Mouse (Mus musculus): ENCODE measurements around the gene Isg20l2. TPM values are rescaled to one million over a fixed set of nuclear protein-coding genes. Genes with fewer than 3 reads are reported as not detected.

Isg20l2 gene
- total RNA-seq, 2 experiments from 2014 or later, result 20.7 to 22.0 TPM

DNA sequence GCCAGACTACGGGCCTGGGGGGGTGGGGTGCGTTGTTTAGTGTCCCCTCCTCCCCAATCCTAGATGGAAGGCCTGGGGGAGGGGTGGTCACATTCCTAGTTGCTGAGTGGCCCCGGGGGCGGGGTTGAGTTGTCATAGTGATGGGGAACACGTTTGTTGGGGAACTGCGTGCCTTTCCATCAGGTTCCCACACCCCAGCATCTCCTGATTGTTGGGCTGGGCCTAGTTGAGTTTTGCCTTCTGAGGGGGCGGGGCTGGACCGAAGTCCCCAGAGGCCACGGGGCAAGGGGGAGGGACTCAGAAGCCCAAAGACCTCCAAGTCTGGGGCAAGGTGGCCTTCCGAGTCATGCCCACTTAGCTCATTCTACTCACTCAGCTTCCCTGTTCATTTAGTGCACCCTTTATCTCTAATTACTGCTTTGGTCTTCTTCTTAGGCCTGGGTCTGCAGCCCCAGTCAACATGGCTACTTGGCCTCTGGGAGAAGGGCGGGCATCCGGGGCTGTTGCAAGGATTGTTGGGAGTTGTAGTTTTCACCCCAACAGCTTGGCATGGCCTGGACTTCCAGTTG, 19.5 kb upstream of the Isg20l2 start:
- peak; percentile 82 to 92 for DNase-seq

DNA sequence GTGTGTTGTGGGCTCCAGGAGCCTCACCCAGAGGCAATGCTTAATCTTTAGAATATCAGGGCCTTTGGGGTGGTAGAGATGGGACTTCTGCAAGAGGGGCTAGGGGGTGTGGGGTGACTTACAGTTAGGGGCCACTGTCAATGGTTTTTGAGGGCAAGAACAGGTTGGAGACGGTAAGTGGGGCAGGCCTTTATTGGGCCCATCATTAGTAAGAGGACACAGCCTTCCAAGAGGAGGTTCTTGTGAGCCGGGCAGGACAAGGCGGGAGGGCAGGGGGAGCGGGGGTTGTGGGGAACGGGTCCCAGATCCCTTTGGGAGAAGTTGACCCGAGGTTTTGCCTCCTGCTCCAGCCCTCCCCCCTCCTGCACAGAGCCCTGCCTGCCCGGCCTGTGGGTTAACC, 16.6 kb upstream of the Isg20l2 start:
- DNase-seq, result no peak

GRCm38 (mm10) chr3:87913891-87914290, 16.2 kb upstream of the Isg20l2 start:
- no peak for DNase-seq

DNA sequence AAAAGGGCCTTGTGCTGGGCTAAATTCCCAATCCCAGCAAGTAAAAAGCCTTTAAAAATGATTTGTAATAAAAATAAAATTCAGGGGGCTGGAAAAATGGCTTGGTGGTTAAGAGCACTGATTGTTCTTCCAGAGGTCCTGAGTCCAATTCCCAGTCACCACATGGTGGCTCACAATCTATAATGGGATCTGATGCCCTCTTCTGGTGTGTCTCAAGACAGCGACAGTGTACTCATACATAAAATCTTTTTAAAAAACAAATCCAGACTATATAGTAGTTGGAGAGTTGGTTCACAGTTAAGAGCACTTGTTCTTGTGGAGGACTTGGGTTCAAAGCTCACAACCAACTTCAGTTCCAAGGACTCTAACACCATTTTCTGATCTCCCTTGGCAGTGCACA, 13.1 kb upstream of the Isg20l2 start:
- DNase-seq, result no peak

DNA sequence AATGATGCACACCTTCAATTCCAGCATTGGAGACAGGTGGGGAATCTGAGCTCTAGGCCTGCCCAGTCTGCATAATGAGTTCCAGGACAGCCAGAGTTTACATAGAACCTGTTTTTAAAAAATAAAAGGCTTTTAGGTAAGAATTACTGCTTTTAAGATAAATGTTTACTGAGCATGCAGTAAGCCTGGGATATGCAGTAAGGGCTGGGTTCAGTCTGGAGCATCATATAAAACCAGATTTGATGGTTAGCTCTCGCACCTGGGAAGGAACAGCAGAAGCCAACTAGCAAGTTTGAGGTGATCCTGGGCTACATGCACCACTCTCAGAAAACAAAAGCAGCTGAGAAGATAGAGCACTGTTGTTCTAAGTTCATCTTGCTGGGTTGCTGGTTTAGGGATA, 11.6 kb upstream of the Isg20l2 start:
- no peak for DNase-seq

DNA sequence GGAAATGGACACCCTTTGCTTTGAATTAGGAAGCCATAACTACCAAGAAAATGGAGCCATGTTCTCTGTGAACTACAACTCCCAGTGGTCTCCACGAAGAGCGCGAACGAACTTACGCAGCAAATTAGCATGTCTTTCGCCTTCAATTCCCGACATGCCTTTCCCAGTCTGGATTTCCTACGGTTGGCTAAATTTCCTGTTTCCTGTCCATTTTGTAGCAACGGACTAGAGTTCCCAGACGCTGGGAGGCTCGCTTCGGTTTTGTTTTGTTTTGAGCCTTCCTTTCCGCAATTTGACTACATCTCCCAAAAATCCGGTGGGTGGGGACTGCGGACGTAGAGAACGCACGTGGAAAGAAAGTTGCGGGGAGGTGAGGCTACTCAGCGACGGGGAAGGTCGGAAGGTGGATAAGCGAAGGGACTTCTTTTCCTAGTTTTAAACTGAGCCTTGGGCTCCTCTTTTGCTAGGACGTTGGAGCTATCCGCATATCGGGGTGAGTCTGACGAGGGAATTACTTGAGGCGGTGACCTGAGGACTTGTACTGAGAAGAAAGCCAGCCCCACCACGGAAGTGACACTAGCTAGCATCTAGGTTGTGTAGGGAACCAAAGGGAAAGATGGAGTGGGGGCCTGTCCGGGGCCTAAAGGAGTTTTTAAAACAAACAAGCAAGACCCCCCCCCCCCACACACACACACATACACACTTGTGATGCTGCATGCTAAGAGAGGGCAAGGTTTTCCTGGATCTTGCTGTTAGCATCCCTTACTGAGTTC, 10.6 kb upstream of the Isg20l2 start, which contains the start of gene Mrpl24:
Gene Mrpl24 (plus strand): TSS at position 171 of the 773 bp plus-strand sequence.
- DNase-seq, result peak; percentile 73 to 81

- DNase-seq, result no peak
These were observed 9.7 kb upstream of the Isg20l2 start for GRCm38 (mm10) chr3:87920270-87920943.

- DNase-seq, result peak; percentile 54 to 65
These were observed 5.1 kb upstream of the Isg20l2 start for GRCm38 (mm10) chr3:87924996-87925395.

GRCm38 (mm10) chr3:87927452-87927851, 2.7 kb upstream of the Isg20l2 start:
- DNase-seq, result no peak

DNA sequence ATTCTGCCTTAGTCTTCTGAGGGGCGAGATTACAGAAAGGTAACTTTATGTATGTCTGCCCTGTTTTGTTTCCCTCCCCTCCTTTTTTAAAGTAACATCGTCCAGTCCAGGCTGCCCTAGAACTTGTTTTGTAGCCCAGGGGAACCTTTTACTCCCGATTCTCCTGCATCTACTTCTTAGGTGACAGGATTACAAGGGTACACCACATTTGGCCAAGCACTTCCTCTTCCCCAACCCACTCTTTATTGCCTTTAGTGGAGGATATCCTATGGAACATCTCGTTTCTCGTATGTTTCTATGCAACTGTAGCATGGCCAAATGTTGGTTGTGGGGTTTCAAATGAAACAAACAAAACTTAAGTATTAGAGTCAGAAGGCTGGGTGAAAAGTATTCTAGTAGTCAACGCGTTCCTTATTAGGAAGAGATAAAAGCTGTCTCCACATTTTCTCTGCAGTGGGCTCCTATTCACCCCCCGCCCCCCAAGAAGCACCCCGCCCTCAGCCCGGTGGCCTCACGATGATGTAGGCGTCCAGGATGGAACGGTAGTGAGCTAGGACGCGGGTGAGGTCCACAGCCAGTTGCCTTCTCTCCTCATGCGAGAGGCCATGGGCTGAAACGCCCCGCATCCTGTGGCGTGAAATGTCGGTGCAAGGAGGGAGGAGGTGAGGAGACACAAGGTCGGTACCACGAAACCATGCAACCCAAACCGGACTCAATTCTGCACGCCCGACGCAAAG, 605 bp upstream of the Isg20l2 start:
- DNase-seq, result no peak

DNA sequence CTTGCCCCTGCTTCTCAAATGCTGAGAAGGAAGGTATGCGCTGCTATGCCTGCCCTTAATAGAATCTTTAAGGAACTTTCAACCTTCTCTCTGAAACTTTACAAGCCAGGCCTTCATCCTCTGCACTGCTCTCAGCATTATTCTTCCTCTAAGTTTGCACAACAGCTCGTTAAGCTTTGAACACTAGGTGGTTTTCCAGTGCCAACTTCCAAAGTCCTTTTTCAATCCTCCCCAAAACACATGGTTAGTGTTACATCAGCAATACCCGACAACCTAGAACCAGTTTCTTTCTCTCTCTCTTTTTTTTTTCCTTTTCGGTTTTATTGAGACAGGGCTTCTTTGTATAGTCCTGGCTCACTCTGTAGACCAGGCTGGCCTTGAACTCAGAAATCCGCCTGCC, 3.9 kb downstream of the Isg20l2 start:
- no peak for DNase-seq

GRCm38 (mm10) chr3:87934501-87934900, 4.4 kb downstream of the Isg20l2 start:
- DNase-seq, result no peak

DNA sequence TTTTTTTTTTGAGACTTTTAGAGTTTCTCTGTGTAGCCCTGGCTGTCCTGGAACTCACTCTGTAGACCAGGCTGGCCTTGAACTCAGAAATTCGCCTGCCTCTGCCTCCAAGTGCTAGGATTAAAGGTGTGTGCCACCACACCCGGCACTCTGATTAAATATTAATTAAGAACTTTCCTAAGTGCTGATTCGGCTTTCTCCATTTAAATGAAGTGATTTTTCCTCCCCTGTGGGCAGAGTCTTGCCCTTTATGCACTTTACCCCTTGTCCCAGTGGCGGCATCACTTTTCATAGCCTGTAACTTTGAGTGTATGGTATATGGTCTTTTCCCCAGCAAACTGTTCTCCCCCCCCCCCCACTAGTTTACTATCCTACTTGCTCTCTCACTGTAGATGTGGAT, 5.1 kb downstream of the Isg20l2 start:
- DNase-seq, result no peak

DNA sequence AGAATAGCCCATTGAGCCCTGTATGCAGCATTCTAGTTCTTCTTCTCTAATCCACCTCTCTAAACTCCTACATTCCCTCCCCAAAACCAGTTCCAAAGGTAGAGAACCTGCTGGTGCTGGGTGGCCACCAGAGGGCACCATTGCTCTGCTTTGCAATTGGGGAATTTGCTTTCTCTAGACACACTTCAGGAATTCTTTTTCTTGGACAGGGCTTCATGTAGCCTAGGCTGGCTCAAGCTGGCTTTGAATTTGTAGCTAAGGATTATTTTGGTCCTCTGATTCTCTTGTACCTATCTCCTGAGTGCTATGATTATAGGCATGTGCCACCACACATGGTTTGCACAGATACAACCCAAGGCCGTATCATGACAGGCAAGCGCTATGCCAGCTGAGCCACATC, 5.7 kb downstream of the Isg20l2 start:
- DNase-seq, result peak; percentile 84 to 90

GRCm38 (mm10) chr3:87940611-87941010, 10.5 kb downstream of the Isg20l2 start:
- no peak for DNase-seq

- no peak for DNase-seq
These were observed 12.4 kb downstream of the Isg20l2 start for GRCm38 (mm10) chr3:87942471-87942870.

GRCm38 (mm10) chr3:87943586-87943985, 13.5 kb downstream of the Isg20l2 start:
- DNase-seq, result no peak

DNA sequence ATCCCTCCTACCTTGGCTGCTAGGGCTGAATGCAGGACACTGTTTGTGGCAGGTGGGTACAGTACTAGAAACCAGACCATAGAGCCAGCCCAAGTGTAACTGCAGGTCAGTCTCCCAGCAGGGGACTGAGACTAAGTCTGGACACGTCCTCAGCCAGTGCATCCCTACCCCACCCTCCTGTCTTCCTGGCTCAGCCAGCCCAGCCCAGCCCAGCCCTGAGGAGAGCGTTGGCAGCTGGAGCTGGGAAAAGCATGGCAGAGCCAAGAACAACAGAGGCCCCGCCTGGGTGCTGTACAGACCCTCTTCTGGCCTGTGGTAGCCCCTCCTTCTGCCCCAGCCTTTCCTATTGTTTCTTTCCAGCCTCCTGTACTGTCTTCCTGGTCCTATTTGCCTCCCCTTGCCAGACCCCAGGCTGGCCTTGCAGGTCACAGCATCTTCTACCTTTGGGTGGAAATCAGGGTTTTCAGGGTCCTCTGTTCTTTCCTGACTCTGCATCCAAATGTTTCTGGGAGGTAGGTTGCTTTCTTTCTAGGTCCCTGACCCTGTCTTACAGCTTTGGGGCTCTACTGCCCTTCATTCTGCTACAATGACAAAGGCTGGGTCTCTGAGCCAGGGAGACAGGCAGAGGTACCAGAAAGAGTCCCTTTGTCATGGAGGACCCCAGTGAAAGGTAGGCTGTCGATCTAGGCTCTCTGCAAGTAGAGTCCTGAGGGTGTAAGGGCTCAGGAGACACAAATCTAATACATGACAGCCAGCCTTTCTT, 14.9 kb downstream of the Isg20l2 start:
- DNase-seq, result no peak

- no peak for DNase-seq
These were observed 15.8 kb downstream of the Isg20l2 start for GRCm38 (mm10) chr3:87945781-87946540.

GRCm38 (mm10) chr3:87946541-87946860, 16.4 kb downstream of the Isg20l2 start:
- no peak for DNase-seq
